Mouse (Mus musculus): ENCODE measurements around the gene Vsir. TPM values are rescaled to one million over a fixed set of nuclear protein-coding genes. Genes with fewer than 3 reads are reported as not detected.

The Vsir gene
- total RNA-seq (2021) = 10 to 100 TPM; 23.9 to 26.0 TPM
- long read RNA-seq, full-length matches to known transcripts = 9 of 14 reads
- long read RNA-seq, partial matches to known transcripts = 4 of 14 reads
- long read RNA-seq, other reads (novel, unspliced or antisense) = 1 of 14 reads

GRCm38 (mm10) chr10:60346701-60347405 is at the start of gene Vsir:
Gene Vsir, plus strand, starts transcription at chr10:60346851.
- DNase-seq (ENCODE audit: low spot score in 2 of 2) = peak; percentile 23 to 43

- DNase-seq (ENCODE audit: low spot score in 2 of 2) = no peak
These were observed 47.0 kb upstream of the Vsir start for GRCm38 (mm10) chr10:60299636-60300035.

- DNase-seq (ENCODE audit: low spot score in 2 of 2) = no peak
These were observed 43.2 kb upstream of the Vsir start for GRCm38 (mm10) chr10:60303419-60303818.

DNA sequence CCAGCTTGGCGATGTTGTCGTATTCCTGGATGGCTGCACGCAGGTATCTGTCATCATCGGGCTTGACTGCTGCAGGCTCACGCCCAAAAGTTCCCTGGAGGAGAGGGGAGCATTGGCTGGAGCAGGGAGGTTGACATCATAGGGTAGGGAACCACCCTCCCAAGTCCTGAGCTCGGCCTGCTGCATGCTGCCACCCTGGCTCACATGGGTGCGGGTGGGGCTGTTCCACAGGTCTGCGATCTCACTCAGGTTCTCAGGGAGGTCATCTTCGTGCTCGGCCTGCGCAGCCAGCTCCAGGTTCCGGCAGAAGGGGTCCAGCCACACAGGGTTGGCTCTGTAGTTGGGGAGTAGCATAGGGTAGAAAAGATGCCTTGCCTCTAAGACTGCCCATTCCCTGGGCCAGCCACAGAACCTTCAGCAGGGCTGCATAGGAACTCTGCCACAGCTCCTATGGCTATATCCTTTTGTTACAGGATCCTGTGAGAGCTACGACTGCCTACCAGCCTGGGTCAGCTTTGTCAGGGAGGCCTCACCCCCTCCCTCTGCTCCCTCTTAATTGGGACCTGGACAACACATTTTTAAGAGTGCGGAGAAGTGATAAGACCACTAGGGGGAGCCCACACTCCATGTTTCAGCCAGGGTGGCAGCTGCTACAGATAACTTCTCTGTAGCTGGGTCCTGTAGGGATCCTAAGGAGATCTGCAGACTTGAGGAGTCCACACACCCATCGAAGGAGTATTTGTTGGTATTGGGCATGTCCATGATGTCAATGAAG is 41.6 kb upstream of the Vsir start:
- DNase-seq (ENCODE audit: low spot score in 2 of 2) = peak in 1 of 2 experiments; percentile 87

GRCm38 (mm10) chr10:60310629-60311028 is 36.0 kb upstream of the Vsir start:
- DNase-seq (ENCODE audit: low spot score in 2 of 2) = no peak

- DNase-seq (ENCODE audit: low spot score in 2 of 2) = no peak
These were observed 33.0 kb upstream of the Vsir start for GRCm38 (mm10) chr10:60313606-60314005.

DNA sequence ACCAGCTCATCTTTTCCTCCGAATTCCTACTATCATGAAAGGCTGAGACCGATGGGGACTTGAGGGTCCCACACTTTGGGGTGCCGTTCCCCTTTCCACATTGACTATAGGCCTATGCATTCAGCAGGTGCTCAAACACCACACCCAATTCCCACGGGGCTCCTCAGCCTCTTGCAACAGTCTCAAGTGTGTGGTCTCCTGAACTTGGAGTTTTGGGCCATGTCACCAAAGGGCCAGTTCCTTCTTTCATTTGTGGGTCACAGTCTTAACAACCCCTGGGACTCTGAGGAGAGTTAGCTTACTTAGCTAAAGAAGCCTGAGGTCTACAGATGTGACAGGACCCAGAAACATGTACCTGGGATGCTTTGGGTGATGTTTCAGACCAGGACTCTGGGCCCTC is 30.5 kb upstream of the Vsir start:
- DNase-seq (ENCODE audit: low spot score in 2 of 2) = no peak

GRCm38 (mm10) chr10:60328963-60329650 is 17.5 kb upstream of the Vsir start:
- DNase-seq (ENCODE audit: low spot score in 2 of 2) = no peak

- no peak for DNase-seq (ENCODE audit: low spot score in 2 of 2)
These were observed 12.1 kb upstream of the Vsir start for GRCm38 (mm10) chr10:60334583-60334982.

DNA sequence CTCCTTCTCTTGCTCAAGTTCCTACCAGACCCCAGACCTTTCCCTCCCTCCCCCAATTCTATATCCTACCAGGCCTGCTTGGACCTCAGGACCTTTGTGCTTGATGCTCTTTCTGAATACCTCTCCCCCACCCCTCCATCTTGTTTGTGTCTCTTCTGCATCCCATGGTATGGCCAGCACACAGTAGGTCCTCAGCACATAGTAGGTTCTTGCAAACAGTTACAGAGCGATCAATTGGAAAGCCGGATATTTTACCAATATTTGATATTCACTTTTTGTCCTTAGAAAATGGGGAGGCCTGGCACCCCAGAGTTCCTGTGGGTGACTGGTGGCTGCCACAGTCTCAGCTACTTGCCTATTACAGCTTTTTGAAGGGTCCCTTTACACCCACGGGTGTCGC is 11.6 kb upstream of the Vsir start:
- no peak for DNase-seq (ENCODE audit: low spot score in 2 of 2)

GRCm38 (mm10) chr10:60341528-60341927 is 5.1 kb upstream of the Vsir start:
- DNase-seq (ENCODE audit: low spot score in 2 of 2) = no peak

- DNase-seq (ENCODE audit: low spot score in 2 of 2) = no peak
These were observed 2.5 kb upstream of the Vsir start for GRCm38 (mm10) chr10:60344111-60344510.

DNA sequence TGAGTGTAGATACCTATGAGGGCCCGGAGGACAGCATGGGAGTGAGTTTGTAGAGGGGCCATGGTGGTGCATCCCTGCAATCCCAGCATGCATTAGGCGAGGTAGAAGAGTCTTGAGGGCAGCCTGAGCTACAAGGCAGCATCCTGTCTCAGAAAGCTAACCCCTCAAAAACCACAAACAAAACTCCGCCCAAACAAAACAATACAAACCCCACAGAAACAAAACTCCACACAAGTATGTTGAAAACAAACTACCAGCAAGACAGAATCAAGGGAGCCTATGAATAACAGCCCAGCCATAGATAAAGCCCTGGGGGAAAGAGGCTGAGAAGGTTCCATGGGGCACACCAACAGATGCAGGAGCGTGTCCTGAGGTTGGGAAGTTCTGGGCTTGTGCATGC is 595 bp upstream of the Vsir start:
- DNase-seq (ENCODE audit: low spot score in 2 of 2) = no peak

DNA sequence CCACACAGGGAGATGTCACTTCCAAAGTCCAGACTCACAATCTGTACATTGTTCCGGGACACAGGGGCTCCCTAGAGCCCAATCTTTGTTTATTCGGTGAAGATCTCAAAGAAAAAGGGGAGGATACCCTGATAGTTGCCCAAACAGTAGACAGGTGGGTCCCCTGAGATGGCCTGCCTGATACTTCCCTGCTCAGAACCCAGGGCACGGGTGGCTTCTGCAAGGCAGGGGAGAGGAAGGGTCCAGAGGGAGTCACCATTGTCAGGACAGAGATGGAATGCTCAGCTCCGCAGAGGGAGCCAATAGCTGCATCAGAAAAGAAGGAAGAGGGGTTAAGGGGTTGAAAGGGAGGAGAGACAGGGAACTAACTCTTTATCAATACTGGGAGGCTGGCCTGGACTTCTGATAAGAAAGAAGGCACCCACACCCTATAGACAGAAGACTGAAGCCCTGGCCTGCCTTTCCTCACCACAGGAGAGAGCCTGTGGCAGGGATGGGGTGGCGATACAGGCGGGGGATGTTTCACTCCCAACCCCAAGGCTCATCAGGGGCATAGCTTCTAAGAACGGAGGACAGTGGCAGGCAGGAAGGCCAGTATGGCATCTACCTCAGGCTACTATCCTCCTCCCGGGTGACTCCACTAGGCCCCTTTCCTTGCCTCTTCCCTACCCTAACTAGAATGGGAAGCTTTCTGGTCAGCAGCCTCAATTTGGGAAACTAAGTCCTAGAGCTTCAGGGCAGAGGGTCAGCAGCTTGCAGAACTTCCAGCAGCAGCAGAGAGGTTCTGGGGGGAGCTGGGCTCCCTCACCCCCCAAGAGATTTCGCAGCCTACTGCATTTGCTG is 1.3 kb downstream of the Vsir start:
- DNase-seq (ENCODE audit: low spot score in 2 of 2) = no peak

GRCm38 (mm10) chr10:60349056-60349455 is 2.4 kb downstream of the Vsir start:
- no peak for DNase-seq (ENCODE audit: low spot score in 2 of 2)

DNA sequence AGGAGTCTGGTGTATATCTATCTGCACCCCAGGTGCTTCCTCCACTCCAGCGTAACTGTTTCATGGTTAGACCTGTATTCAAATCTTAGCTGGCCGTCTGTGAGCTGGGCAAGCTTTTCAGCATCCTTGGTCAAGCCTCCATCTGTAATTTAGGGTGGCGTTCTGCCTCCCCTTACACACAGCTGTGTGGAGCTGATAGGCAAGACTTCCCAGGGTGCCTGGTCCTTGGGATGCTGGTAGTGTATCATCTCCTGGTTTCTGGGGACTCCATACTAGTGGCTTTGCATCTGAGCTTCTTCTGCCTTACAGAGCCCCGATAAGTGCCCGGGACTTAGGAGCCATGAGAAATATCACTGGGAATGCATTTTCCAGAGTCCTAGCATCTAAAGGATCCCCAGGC is 3.0 kb downstream of the Vsir start:
- DNase-seq (ENCODE audit: low spot score in 2 of 2) = no peak

- no peak for DNase-seq (ENCODE audit: low spot score in 2 of 2)
These were observed 3.6 kb downstream of the Vsir start for GRCm38 (mm10) chr10:60350077-60350804.

- DNase-seq (ENCODE audit: low spot score in 2 of 2) = peak; percentile 22 to 58
These were observed 4.1 kb downstream of the Vsir start for GRCm38 (mm10) chr10:60350805-60351167.

- DNase-seq (ENCODE audit: low spot score in 2 of 2) = no peak
These were observed 4.6 kb downstream of the Vsir start for GRCm38 (mm10) chr10:60351248-60351647.

DNA sequence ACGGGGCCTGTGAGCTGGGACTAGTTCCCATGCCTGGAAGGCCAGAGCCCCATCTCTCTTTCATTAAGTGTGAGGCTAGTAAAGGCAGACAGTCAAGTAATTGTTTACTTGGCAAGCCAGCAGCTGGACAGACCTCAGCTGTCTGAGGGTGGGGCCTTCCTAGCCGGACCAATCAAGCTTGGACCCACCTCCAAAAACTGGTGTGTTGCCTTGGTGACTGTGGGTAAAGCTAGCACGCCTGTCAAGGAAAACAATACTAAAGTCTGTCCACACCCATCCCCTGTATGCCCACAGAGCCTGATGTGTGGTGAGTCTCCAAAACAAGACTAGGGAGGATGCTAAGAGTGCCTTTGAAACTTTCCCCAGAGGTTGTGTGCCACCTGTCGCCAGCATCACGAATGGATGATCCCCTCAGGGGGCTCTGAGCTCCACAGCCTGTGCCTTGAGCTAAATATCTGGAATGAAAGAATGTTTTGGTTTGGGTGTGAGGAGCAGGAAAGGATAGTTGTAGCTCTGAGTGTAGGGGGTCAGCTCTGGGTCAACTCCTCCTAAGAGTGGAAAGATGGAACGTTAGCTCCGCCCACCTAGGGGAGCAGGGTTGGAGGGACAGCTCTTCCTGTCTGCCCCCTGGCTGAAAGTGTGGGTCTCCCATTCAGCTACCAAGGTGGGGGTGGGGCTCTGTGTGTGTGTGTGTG is 5.3 kb downstream of the Vsir start:
- no peak for DNase-seq (ENCODE audit: low spot score in 2 of 2)
